Mouse (Mus musculus) heart, embryonic 15.5 days (tissue): ENCODE results near the gene Spp2. TPM values are rescaled to one million over a fixed set of nuclear protein-coding genes. Genes with fewer than 3 reads are reported as not detected.

ENCODE experiments used
- ATAC-seq: fragments of 200-750 bp; cut with Nextera tagmentation; replicated peaks from 2 replicates; pipeline ENCODE4 v1.8.0; 2017; ENCODE audit warnings: low read depth, moderate TSS enrichment; ENCODE audit not compliant: insufficient number of reproducible peaks, insufficient read depth, low FRiP score
- H3K27ac ChIP-seq: fragments of 300-500 bp; sonication (generic); 2 replicates; pipeline ENCODE4 v1.5.1; 2015; ENCODE audit warnings: mild to moderate bottlenecking, inconsistent platforms
- H3K27me3 ChIP-seq: fragments of 300-500 bp; sonication (generic); 2 replicates; pipeline ENCODE4 v1.6.1; 2015; ENCODE audit warnings: inconsistent platforms
- H3K36me3 ChIP-seq: fragments of 300-500 bp; sonication (generic); 2 replicates; pipeline ENCODE4 v1.6.1; 2015; ENCODE audit warnings: mild to moderate bottlenecking, inconsistent platforms
- H3K4me1 ChIP-seq: fragments of 300-500 bp; sonication (generic); replicated peaks from 2 replicates; pipeline ENCODE4 v1.6.1; 2015; ENCODE audit warnings: inconsistent platforms
- H3K4me2 ChIP-seq: fragments of 300-500 bp; sonication (generic); 2 replicates; pipeline ENCODE4 v1.6.1; 2015; ENCODE audit warnings: inconsistent platforms, mild to moderate bottlenecking, moderate library complexity
- H3K4me3 ChIP-seq: fragments of 300-500 bp; sonication (generic); 2 replicates; pipeline ENCODE4 v1.5.1; 2015; ENCODE audit warnings: mild to moderate bottlenecking, inconsistent platforms
- H3K9ac ChIP-seq: fragments of 300-500 bp; sonication (generic); 2 replicates; pipeline ENCODE4 v1.6.1; 2015; ENCODE audit warnings: mild to moderate bottlenecking, inconsistent platforms
- H3K9me3 ChIP-seq: fragments of 300-500 bp; sonication (generic); replicated peaks from 2 replicates; pipeline ENCODE4 v1.6.1; 2016; ENCODE audit warnings: inconsistent platforms
- WGBS: fragments of 180-500 bp; shearing (Covaris S2); methylation state at CpG from one replicate; pipeline ENCODE4 v1.1.7; 2015; ENCODE audit warnings: mixed read lengths; 5-methylcytosine and 5-hydroxymethylcytosine counted together
- polyA plus RNA-seq: library from polyadenylated mRNA; unstranded; fragments of >200 nt; fragmentation: Nextera tagmentation; extraction: Ambion mirVana; gene quantifications from 2 replicates; pipeline ENCODE4 v1.2.1, GENCODE M21; 2015

Gene Spp2
- polyA plus RNA-seq, result 0.33 and 2.3 TPM in 2 replicates

- Histone ChIP-seq H3K4me1 (no peaks in the 10 kb centered on the region), H3K27ac (no peak within 1 kb of the TSS), H3K27me3 (no peaks in the 10 kb centered on the region), H3K9me3 (no peaks in the 10 kb centered on the region), H3K36me3 (no peaks in the 10 kb centered on the region), H3K4me2 (no peak within 1 kb of the TSS), H3K9ac (no peak within 1 kb of the TSS), H3K4me3 (no peak within 1 kb of the TSS)
- 62% methylated on average over 5 of the region's 5 CpGs for WGBS
- ATAC-seq, result no peak
Measured at GRCm38 (mm10) chr1:88406807-88407198, at the start of gene Spp2. Gene Spp2 (plus strand): TSS chr1:88406961.

GRCm38 (mm10) chr1:88357458-88358090, 49.2 kb upstream of the Spp2 start:
- H3K4me2 ChIP-seq, result no peak overlapping the region
- H3K4me3 ChIP-seq, result no peak overlapping the region
- 72% methylated on average over 6 of the region's 6 CpGs for WGBS
- no peaks in the 10 kb centered on the region for H3K36me3 ChIP-seq
- no peaks in the 10 kb centered on the region for H3K4me1 ChIP-seq
- H3K9me3 ChIP-seq, result no peaks in the 10 kb centered on the region
- no peak overlapping the region for H3K9ac ChIP-seq
- ATAC-seq, result no peak; the same call in 1 of the 2 replicates
- H3K27ac ChIP-seq, result no peak overlapping the region
- 0 out of 2 replicates have a peak, but pooled peaks cover 2% of the 10 kb centered on the region for H3K27me3 ChIP-seq

DNA sequence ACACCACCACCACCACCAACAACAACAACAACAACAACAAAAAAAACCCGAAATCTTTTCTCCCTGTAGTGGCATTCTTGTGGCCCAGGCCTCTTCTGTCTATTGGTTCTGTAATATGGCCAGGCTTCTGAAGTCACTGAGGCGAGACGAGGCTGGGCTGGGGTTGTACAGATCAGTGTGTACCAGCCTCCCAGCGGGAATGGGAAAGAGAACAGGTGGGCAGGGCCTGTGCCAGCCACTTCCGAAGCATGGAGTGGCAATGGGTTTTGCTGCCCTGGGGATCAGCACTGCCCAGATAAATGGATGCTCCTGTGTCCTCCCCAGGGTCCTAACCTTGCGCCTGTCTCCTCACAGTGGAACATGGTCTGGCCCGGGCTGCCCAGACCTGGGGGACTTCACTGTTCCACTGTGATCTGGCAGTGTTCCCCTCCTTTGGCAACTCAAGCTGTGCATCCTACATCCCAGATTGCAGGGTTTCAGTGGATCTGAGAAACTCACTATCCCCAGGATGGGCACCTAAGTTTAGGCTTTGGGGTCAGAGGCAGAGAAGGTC, 48.6 kb upstream of the Spp2 start:
- no peaks in the 10 kb centered on the region for H3K4me1 ChIP-seq
- WGBS, result 77% methylated on average over 7 of the region's 7 CpGs
- H3K4me2 ChIP-seq, result no peak overlapping the region
- no peak overlapping the region for H3K9ac ChIP-seq
- no peaks in the 10 kb centered on the region for H3K9me3 ChIP-seq
- 0 out of 2 replicates have a peak, but pooled peaks cover 2% of the 10 kb centered on the region for H3K27me3 ChIP-seq
- no peak overlapping the region for H3K27ac ChIP-seq
- H3K36me3 ChIP-seq, result no peaks in the 10 kb centered on the region
- no peak overlapping the region for H3K4me3 ChIP-seq
- ATAC-seq, result no peak

GRCm38 (mm10) chr1:88361085-88361484, 45.7 kb upstream of the Spp2 start:
- ATAC-seq, result no peak
- Histone ChIP-seq H3K4me2 (no peak overlapping the region), H3K27me3 (0 out of 2 replicates have a peak, but pooled peaks cover 2% of the 10 kb centered on the region), H3K36me3 (no peaks in the 10 kb centered on the region), H3K9me3 (no peaks in the 10 kb centered on the region), H3K4me1 (no peaks in the 10 kb centered on the region), H3K9ac (no peak overlapping the region), H3K4me3 (no peak overlapping the region), H3K27ac (no peak overlapping the region)
- WGBS, result 70% methylated on average over 4 of the region's 4 CpGs

DNA sequence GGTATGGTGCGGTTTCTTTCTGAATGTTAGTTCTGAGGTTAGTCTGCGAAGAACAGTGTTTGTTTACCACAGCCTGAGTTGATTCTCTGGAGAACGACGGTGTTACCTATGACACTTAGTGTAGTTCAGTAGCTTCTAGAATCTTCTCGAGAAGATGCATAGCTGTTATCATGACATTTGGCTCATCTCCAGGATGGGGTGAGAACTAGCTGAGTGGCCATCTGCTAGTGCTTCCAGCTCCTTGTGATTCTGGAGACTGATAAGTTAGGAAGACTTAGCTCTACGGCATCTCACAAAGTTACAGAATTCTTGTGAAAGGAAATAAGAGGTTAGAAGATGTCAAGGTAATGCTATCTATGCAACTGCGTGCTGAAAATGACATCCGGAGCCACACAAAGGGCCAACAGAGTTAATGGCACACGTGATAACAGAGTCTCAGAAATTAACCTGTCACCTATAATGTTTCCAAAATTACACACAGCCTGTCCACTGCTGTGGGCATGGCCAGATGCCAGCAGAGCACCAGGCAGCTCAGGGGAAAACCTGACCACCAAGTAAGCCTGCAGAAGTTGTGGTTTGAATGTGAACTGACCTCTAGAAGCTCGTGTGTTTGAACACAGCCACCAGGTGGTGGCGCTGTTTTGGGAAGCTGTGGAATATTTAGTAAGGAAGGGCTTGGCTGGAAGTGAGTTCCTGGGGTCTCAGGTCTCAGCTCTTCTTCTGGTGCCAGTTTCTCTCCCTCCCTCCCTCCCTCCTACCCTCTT, 39.7 kb upstream of the Spp2 start:
- Histone ChIP-seq H3K9ac (no peak overlapping the region), H3K9me3 (no peaks in the 10 kb centered on the region), H3K4me1 (no peaks in the 10 kb centered on the region), H3K36me3 (no peaks in the 10 kb centered on the region), H3K27ac (no peak overlapping the region), H3K4me3 (no peak overlapping the region), H3K27me3 (no peaks in the 10 kb centered on the region), H3K4me2 (no peak overlapping the region)
- WGBS, result 68% methylated on average over 11 of the region's 11 CpGs
- ATAC-seq, result no peak

GRCm38 (mm10) chr1:88378446-88378845, 28.3 kb upstream of the Spp2 start:
- H3K4me3 ChIP-seq, result no peak overlapping the region
- WGBS, result 75% methylated on average over 1 of the region's 1 CpGs
- H3K4me2 ChIP-seq, result no peak overlapping the region
- no peak overlapping the region for H3K27ac ChIP-seq
- ATAC-seq, result no peak
- H3K36me3 ChIP-seq, result no peaks in the 10 kb centered on the region
- no peaks in the 10 kb centered on the region for H3K4me1 ChIP-seq
- no peaks in the 10 kb centered on the region for H3K27me3 ChIP-seq
- no peaks in the 10 kb centered on the region for H3K9me3 ChIP-seq
- no peak overlapping the region for H3K9ac ChIP-seq

DNA sequence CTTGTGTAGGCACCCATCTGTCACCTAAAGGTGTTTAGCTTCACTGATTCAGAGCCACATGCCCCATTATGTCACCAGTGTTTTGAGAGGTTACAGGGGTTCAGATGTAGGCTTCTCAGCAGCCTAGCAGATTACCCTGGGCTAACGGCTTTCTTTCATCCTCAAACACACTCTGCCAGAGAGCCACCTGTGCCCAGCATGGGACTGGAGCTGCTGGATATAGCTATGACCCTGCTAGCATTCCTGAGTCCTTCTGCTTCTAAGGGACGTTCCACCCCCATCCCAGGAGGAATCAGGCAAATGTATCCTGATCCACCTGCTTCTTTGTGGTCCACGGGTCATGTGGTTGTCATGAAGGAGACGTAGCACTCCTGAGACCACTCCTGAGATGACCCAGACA, 15.1 kb upstream of the Spp2 start:
- Histone ChIP-seq H3K4me2 (no peak overlapping the region), H3K9ac (no peak overlapping the region), H3K9me3 (no peaks in the 10 kb centered on the region), H3K4me1 (no peaks in the 10 kb centered on the region), H3K27me3 (no peaks in the 10 kb centered on the region), H3K4me3 (no peak overlapping the region), H3K27ac (no peak overlapping the region), H3K36me3 (no peaks in the 10 kb centered on the region)
- no peak for ATAC-seq
- WGBS, result 60% methylated on average over 4 of the region's 4 CpGs

- H3K4me3 ChIP-seq, result no peak overlapping the region
- 80% methylated on average over 5 of the region's 5 CpGs for WGBS
- no peak for ATAC-seq
- H3K4me2 ChIP-seq, result no peak overlapping the region
- no peaks in the 10 kb centered on the region for H3K27me3 ChIP-seq
- H3K9me3 ChIP-seq, result no peaks in the 10 kb centered on the region
- no peak overlapping the region for H3K9ac ChIP-seq
- no peaks in the 10 kb centered on the region for H3K4me1 ChIP-seq
- no peaks in the 10 kb centered on the region for H3K36me3 ChIP-seq
- H3K27ac ChIP-seq, result no peak overlapping the region
Measured at GRCm38 (mm10) chr1:88393321-88393720, 13.4 kb upstream of the Spp2 start.

DNA sequence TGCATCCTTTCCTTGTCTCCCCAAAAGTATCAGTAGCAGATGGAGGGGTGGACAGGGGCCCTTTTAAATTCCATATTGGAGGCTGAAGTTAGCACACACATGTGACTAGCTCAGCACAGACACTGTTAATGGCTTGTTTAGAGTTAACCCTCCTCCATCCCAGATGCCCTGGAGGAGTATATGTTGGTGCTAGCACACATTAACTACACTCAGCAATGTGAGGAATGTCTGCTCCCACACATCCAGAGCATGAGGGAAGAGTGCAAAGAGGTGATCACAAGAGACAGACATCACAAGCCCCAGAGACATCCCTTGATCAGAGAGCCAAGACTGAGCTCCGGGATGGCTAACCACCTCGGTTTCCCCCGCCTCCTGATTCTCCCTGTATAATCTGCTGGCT, 3.4 kb upstream of the Spp2 start:
- Histone ChIP-seq H3K9me3 (no peaks in the 10 kb centered on the region), H3K4me2 (no peak overlapping the region), H3K27me3 (no peaks in the 10 kb centered on the region), H3K4me1 (no peaks in the 10 kb centered on the region), H3K9ac (no peak overlapping the region), H3K27ac (no peak overlapping the region), H3K4me3 (no peak overlapping the region), H3K36me3 (no peaks in the 10 kb centered on the region)
- 65% methylated on average over 3 of the region's 3 CpGs for WGBS
- ATAC-seq, result no peak

DNA sequence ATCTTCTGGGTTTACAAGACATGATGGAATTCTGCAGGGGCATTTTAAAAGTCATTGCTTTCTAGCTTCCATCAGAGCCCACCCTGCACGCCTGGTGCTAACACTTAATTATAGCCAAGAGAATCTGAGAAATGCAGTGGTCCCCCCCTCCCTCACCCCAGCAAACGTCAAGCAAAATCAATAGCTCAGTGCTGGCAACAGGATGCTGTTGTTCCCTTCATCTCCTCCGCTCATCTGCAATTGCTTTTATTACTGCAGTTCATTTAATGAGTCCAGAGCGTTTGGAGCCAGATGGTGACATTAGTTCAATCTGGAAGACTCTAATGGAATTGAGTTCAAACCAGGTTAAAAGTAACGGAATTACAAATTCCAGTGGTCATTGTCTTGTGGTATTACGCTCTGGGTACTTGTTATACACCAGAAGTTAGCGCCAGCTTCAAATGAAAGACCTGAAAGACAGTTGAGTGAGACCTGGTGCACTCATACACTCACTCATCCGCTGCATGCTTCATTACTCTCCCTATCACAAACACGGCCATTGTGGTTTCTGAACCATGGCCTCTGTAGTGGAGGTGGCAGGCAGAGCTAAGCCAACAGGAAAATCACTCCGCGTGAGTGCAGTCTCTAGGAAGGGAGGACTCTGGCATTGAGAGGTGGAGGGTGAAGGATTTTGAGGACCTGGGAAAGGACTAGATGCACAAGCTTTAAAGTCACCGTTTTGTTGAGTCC, 519 bp upstream of the Spp2 start:
- H3K27ac ChIP-seq, result no peak overlapping the region
- H3K4me2 ChIP-seq, result no peak overlapping the region
- no peaks in the 10 kb centered on the region for H3K4me1 ChIP-seq
- no peak overlapping the region for H3K9ac ChIP-seq
- H3K9me3 ChIP-seq, result no peaks in the 10 kb centered on the region
- WGBS, result 64% methylated on average over 12 of the region's 12 CpGs
- H3K4me3 ChIP-seq, result no peak overlapping the region
- ATAC-seq, result no peak
- no peaks in the 10 kb centered on the region for H3K36me3 ChIP-seq
- no peaks in the 10 kb centered on the region for H3K27me3 ChIP-seq

DNA sequence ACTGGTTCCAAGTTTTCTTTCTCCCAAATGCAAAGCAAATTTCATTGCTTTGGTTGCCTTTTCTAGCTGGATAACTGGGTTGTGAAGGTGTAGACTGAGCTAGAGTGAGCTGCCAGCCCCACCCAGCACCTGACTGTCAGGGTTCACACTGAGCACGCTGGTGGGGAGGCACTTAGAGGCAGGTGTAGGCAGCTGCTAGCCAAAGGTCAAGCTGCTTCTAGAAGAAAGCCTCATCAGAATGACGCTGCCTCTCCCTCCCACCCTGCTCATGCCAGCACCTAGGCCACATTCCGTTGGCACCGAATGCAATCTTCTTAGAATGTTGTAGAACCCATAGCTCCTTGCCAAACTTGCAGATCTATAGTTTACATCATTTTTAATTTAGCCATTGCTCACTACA, 1.6 kb downstream of the Spp2 start:
- Histone ChIP-seq H3K4me2 (no peak overlapping the region), H3K9me3 (no peaks in the 10 kb centered on the region), H3K4me1 (no peaks in the 10 kb centered on the region), H3K9ac (no peak overlapping the region), H3K27ac (no peak overlapping the region), H3K36me3 (no peaks in the 10 kb centered on the region), H3K4me3 (no peak overlapping the region), H3K27me3 (no peaks in the 10 kb centered on the region)
- 79% methylated on average over 4 of the region's 4 CpGs for WGBS
- ATAC-seq, result no peak
